Mouse (Mus musculus): ENCODE measurements around the gene Wdr93. TPM values are rescaled to one million over a fixed set of nuclear protein-coding genes. Genes with fewer than 3 reads are reported as not detected.

Gene Wdr93
- total and polyA plus RNA-seq, 3 experiments = 0.75 to 1.3 (median 1.2) TPM

- Histone ChIP-seq H3K36me3 (replicated peaks in 1 of 2; ENCODE audit: control insufficient read depth in 1 of 2, insufficient read depth in 1 of 2, low read length in 1 of 2) (no peaks in the 10 kb centered on the region), H3K9me3 (replicated peaks; ENCODE audit: low read length) (no peaks in the 10 kb centered on the region), H3K79me2 (replicated peaks; ENCODE audit: control insufficient read depth, extremely low read depth, insufficient read depth, poor library complexity, severe bottlenecking) (no peaks in the 10 kb centered on the region), H3K4me1 (ENCODE audit: control insufficient read depth in 1 of 2, insufficient read depth in 2 of 2) (no peaks in the 10 kb centered on the region), H3K4me2 (ENCODE audit: insufficient read depth, low read depth, poor library complexity, severe bottlenecking) (no peak overlapping the region), H3K27ac (ENCODE audit: insufficient read depth, low read depth) (no peak overlapping the region), H3K9ac (ENCODE audit: insufficient read depth, low read depth) (no peak overlapping the region), H3K4me3 (replicated peaks in 1 of 3; ENCODE audit: low read depth in 2 of 3, low read length in 2 of 3, poor library complexity in 1 of 3) (no peak overlapping the region), H3K27me3 (replicated peaks) (peaks cover 13% of the 10 kb centered on the region)
- dilution Hi-C loops (cut with MboI; ENCODE audit: extremely low pct_ligation_motif_present, extremely low pct_unique_long_range_greater_than_20kb, low sequenced_read_pairs) (no loop called here), in situ Hi-C loops (cut with MboI; ENCODE audit: low pct_ligation_motif_present, low pct_unique_long_range_greater_than_20kb, low sequenced_read_pairs) (no loop called here)
- TF ChIP-seq CHD2 (IDR thresholded peaks at IDR 0.05; ENCODE audit: low read length) = no peak
- no peak for TF ChIP-seq USF1 (IDR thresholded peaks at IDR 0.05; ENCODE audit: low read depth, low read length)
- TF ChIP-seq RCOR1 (conservative IDR thresholded peaks at IDR 0.05; ENCODE audit: low read depth, low read length) = no peak
- no peak for TF ChIP-seq ETS1 (conservative IDR thresholded peaks at IDR 0.05; ENCODE audit: low read depth, low read length)
- no peak for TF ChIP-seq TBP (conservative IDR thresholded peaks at IDR 0.05; ENCODE audit: low read depth, low read length)
- no peak for TF ChIP-seq UBTF (IDR thresholded peaks at IDR 0.05; ENCODE audit: low read depth, low read length)
- TF ChIP-seq MAFK (IDR thresholded peaks at IDR 0.05; ENCODE audit: insufficient replicate concordance, low read length) = no peak
- no peak for TF ChIP-seq JUN (IDR thresholded peaks at IDR 0.05; ENCODE audit: insufficient read depth, low read depth, low read length)
- TF ChIP-seq SIN3A (IDR thresholded peaks at IDR 0.05; ENCODE audit: low read length) = no peak
- TF ChIP-seq RAD21 (IDR thresholded peaks at IDR 0.05; ENCODE audit: low read depth, low read length) = no peak
- no peak for TF ChIP-seq MAX (IDR thresholded peaks at IDR 0.05; ENCODE audit: low read length)
- no peak for TF ChIP-seq ZKSCAN1 (IDR thresholded peaks at IDR 0.05; ENCODE audit: borderline replicate concordance, low read depth, low read length)
- TF ChIP-seq ZNF384 (IDR thresholded peaks at IDR 0.05; ENCODE audit: low read depth, low read length) = no peak
- no peak for TF ChIP-seq POLR2A (IDR thresholded peaks at IDR 0.05; ENCODE audit: low read depth, low read length)
- TF ChIP-seq MYC (IDR thresholded peaks at IDR 0.05; ENCODE audit: low read depth, low read length) = no peak
- DNase-seq (ENCODE audit: extremely low read depth) = no peak
Measured at GRCm38 (mm10) chr7:79828341-79828740, 85.4 kb downstream of the Wdr93 start.

- dilution Hi-C loops (cut with MboI; ENCODE audit: extremely low pct_ligation_motif_present, extremely low pct_unique_long_range_greater_than_20kb, low sequenced_read_pairs) = no loop called here
- Histone ChIP-seq H3K9me3 (replicated peaks; ENCODE audit: low read length) (no peaks in the 10 kb centered on the region), H3K9ac (ENCODE audit: insufficient read depth, low read depth) (no peak overlapping the region), H3K36me3 (replicated peaks in 1 of 2; ENCODE audit: control insufficient read depth in 1 of 2, insufficient read depth in 1 of 2, low read length in 1 of 2) (no peaks in the 10 kb centered on the region), H3K79me2 (replicated peaks; ENCODE audit: control insufficient read depth, extremely low read depth, insufficient read depth, poor library complexity, severe bottlenecking) (no peaks in the 10 kb centered on the region), H3K4me3 (replicated peaks in 1 of 3; ENCODE audit: low read depth in 2 of 3, low read length in 2 of 3, poor library complexity in 1 of 3) (no peak overlapping the region), H3K27ac (ENCODE audit: insufficient read depth, low read depth) (no peak overlapping the region), H3K27me3 (replicated peaks) (peaks cover 2% of the 10 kb centered on the region), H3K4me1 (ENCODE audit: control insufficient read depth in 1 of 2, insufficient read depth in 2 of 2) (no peaks in the 10 kb centered on the region), H3K4me2 (ENCODE audit: insufficient read depth, low read depth, poor library complexity, severe bottlenecking) (no peak overlapping the region)
- DNase-seq (ENCODE audit: extremely low read depth) = no peak
- in situ Hi-C loops (cut with MboI; ENCODE audit: low pct_ligation_motif_present, low pct_unique_long_range_greater_than_20kb, low sequenced_read_pairs) = no loop called here
- no peak for TF ChIP-seq BHLHE40 (IDR thresholded peaks at IDR 0.05; ENCODE audit: low read depth, low read length)
- TF ChIP-seq CHD2 (IDR thresholded peaks at IDR 0.05; ENCODE audit: low read length) = no peak
- TF ChIP-seq KAT2A (IDR thresholded peaks at IDR 0.05; ENCODE audit: insufficient replicate concordance, low read length) = no peak
- TF ChIP-seq SMC3 (IDR thresholded peaks at IDR 0.05; ENCODE audit: low read depth, low read length) = no peak
- no peak for TF ChIP-seq ZC3H11A (IDR thresholded peaks at IDR 0.05; ENCODE audit: low read depth, low read length)
- TF ChIP-seq E2F4 (IDR thresholded peaks at IDR 0.05; ENCODE audit: insufficient replicate concordance, low read depth, low read length) = no peak
- no peak for TF ChIP-seq SIN3A (IDR thresholded peaks at IDR 0.05; ENCODE audit: low read length)
- TF ChIP-seq IRF4 (IDR thresholded peaks at IDR 0.05; ENCODE audit: low read depth, low read length) = no peak
- no peak for TF ChIP-seq ELF1 (IDR thresholded peaks at IDR 0.05; ENCODE audit: low read depth, low read length)
- TF ChIP-seq MAFK (IDR thresholded peaks at IDR 0.05; ENCODE audit: insufficient replicate concordance, low read length) = no peak
- TF ChIP-seq CHD1 (IDR thresholded peaks at IDR 0.05; ENCODE audit: low read depth, low read length) = no peak
- no peak for TF ChIP-seq NRF1 (IDR thresholded peaks at IDR 0.05; ENCODE audit: low read depth, low read length)
- no peak for TF ChIP-seq MAX (IDR thresholded peaks at IDR 0.05; ENCODE audit: low read length)
- TF ChIP-seq HCFC1 (IDR thresholded peaks at IDR 0.05; ENCODE audit: low read depth, low read length) = no peak
- TF ChIP-seq JUN (IDR thresholded peaks at IDR 0.05; ENCODE audit: insufficient read depth, low read depth, low read length) = no peak
Measured at GRCm38 (mm10) chr7:79831145-79831544, 88.2 kb downstream of the Wdr93 start.
